Mouse (Mus musculus) urinary bladder, postnatal 14 days (tissue): ENCODE results near the gene Sgk2.
A peak's percentile ranks its signal among the peaks of the same experiment; 100 is the strongest.
"Not testable (repeated sequence)": the region's sequence is repeated elsewhere in the genome, so short reads cannot be mapped to it uniquely, and the experiment has no call there.

ENCODE experiments used
- DNase-seq: peaks from one replicate; pipeline ENCODE4 v3.0.0; 2021; ENCODE audit warnings: low spot score

Gene Sgk2

DNA sequence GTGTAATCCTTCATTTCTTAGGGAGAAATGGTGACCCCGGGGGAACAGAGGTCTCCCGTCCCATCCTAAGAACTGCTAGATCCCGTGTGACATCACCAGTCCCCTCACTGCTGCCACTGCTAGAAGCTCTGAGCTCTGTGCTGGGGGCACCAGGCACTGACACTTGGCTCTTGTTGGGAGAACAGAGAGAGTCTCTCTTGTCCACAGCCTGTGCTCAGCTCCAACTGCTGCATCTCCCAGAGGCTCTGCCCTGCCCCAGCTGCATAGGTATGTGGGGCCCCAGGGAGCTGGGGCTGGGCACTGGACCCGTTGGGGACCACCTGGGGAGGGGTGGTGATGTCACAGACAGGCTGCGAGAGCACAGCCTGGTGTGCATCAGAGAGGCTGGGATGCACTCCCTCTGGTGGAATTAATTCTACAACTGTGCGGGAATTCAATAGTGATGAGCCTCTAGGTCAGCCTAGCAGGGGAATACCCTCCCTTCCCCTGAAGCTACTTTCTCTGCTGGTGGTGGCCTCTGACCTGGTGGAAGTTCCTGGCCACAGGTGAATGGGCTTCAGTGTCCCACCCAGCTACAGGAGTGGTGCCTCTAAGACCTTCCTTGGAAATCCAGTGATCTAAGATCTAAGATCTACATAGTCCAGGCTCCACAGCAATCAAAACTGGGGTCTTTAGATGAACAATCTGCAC, 4.4 kb downstream of the Sgk2 start:
- no peak for DNase-seq

DNA sequence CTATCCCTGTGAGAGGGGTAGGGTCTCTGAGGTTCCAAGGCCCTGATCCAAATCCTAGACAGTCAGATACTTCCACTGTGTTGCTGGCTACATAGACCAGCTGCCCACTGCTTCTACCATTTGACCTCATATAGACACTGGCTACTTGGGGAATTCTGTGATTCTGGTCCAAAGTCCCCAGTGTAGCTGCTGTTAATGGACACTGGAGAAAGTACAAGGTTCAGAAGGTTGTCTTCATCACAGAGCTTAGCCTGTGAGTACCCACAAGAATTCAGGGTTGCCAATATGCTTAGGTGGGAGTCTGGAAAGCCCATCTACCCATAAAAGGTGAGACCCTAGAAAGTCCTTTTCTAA, 4.9 kb downstream of the Sgk2 start:
- DNase-seq: no peak

DNA sequence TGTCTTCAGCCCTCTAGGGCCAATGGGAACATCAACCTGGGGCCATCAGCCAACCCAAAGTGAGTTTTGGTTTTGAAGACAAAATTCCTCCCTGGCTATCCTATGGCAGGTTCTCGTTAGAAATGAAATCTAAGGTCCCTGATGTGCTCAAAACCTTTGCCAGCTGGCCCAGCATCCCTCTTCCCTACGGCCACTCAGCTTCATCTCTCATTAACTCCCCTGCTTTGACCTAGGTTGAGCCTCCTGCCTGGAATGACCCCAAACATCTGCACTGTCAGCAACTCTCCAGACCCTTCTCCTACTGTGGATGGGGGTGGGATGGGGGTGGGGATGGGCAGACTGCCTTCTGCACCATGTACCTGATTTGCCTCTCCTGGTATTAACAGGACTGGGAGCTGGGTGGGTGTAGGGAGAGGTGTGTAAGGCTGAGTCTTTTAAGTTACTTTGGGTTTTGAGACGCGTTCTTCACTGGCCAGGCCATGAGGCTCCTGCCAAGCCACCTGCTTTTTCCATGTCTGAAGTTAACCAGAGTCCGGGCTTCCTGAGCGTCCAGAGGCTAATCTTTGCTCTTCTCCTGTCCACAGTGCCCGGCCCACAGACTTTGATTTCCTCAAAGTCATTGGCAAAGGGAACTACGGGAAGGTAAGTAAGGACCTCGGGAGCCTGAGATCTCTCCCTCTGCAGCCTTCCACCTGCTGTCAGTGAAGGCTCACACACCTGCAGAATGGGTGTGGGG, 6.9 kb downstream of the Sgk2 start:
- no peak for DNase-seq

DNA sequence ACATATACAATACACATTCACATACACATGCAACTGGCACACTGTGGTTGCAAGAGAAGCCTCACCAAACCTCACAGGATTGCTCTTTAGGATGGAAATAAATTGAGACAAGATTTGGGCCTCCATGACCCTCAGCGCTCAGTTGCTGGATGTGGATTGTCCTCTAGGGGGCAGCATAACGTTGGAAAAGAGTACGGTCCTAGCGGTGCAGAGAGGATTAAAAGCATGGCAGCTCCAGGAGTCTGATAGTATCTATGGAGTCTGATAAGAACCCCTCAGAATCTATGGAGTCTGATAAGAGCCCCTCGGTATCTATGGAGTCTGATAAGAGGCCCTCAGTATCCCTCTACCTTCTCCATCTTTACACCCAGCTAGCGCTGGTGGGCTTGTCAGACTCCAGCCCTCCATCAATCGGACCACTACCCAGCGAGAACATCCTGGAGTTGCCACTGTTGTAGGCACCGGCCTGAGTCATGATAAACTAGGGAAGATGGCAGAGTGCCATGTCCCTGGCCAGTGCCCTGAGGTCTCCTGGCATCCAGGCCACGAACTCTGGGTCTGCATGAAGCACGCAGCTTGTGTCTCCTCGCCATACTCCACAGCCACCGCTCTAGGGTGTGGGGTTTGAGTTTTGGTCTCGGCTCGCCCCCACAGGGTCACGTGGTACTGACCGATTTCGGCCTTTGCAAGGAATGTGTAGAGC, 11.5 kb downstream of the Sgk2 start:
- DNase-seq: peak; percentile 69

DNA sequence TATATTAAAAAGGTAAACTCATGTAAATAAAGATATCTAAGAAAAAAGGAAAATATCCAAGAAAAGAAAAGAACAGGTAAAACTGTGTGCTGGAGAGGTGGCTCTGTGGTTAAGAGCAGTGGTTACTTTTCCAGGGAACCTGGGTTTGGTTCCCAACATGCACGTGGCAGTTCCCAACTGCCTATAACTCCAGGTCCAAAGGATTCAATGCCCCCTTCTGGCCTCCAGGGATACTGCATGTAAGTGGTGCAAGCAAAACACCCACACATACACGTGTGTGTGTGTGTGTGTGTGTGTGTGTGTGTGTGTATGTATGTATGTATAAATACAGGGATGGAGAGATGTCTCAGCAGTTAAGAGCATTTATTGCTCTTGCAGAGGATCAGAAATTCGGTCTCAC, 12.6 kb downstream of the Sgk2 start:
- DNase-seq: peak; percentile 48

DNA sequence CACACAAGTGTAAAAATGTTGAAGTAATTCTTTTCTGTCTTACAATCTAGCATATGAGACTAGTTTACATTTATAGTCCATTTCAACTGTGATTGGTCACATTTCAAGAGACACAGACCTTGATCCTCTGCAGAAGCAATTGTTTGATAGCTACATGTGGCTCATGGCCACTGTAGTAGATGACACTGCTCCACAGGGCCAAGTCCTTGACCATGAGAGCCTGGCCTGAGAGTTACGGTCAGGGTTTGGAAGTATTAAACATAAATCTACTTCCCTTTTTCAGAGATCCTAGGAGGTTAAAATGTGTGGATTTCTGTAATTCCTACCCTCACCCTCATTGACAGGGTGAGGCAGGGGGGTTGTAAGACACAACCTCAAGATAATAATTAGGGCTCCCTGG, 13.9 kb downstream of the Sgk2 start:
- no peak for DNase-seq

DNA sequence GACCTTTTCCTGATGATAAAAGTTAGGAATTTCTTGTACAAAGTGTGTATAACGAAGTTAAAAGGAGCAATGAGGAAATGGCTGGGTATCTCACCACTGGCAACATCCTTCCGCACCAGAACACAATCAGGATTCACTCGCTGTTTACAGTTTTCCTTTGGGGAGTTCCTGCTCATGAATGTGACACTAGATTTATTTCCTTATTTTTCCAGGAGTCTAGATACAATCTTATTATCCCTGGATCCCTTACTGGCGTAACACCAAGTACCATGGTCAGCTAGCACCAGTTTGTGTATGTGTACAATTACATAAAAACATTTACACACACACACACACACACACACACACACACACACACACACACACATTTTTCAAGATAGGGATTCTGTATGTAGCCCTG, 20.2 kb downstream of the Sgk2 start:
- DNase-seq: no peak

DNA sequence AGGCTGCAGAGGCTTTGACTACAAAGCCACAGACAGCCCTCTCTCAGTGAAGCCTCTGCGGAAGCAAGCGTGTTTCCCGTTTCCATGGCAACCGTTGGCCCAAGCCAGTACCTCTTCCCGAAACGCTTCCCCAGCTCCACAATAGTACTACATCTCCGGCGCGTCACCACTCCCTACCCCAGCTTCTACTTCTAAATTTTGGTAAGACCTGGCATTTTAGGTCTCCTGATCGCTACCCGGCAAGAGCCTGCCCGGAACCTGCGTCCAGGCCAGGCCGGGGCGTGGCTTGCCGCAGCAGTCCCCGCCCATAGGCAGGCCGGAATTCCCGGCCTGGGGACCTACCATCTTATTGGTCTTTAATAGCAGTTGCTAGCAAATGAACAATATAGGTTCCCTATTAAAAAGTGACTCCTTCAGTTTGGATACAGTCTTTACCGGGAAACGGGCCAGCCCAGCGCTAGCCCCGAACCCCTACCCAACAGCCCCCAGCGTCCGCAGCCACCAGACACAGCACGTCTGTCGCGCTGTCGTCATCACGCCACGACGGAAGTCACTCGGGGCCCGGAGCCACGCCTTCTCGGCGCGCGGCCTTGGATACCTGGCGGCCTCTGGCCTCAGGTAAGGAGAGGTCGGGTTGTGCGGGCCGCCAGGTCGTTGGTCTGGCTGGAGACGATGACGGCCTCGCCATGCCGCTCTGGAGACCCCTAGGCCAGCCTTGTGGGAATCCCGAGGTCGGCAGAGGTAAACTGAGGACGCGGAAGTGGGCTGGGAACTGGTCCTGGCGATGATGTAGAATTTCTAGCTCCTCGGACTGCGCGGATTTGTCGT, 30.0 kb downstream of the Sgk2 start, which contains the start of gene Ift52:
TSS of gene Ift52 (plus strand) at position 439 of the 828 bp plus-strand sequence.
- DNase-seq: peak; percentile 93

DNA sequence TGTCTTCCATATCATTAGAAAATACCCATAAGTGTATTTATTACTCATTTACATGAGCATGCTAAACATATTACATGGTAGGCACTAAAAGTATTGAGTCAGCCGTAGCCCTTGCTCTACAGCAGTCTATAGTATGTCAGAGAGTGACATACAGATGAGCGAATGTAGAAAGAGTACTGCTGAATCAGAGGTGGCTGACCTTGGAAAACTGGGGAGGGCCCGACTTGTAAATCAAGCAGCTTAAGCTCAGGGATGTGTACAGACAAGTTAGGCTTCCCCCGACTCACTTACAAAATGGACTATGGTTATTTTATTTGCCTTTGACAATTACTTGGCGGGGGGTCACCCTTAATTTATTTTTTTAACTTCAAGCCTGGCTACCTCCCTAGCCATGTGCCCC, 44.2 kb downstream of the Sgk2 start:
- DNase-seq: no peak

DNA sequence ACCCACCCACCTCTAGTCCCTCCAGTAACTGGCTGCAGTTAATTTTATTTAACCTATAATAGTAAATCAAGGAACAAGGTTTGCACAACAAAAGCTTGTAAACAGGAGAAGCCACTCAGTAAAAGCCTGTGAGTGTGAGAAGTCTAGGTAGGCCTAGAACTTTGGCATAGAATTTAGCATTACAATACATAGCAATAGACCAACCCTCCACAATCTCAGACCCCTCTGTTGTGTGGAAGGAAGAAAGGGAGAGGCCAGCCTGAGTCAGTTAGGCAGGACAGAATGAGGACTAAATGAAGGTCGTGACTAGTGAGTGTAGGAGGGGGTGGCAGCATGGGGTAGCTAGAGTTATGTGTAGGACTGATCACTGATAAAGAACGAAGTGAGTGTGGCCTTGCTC, 44.6 kb downstream of the Sgk2 start:
- no peak for DNase-seq

DNA sequence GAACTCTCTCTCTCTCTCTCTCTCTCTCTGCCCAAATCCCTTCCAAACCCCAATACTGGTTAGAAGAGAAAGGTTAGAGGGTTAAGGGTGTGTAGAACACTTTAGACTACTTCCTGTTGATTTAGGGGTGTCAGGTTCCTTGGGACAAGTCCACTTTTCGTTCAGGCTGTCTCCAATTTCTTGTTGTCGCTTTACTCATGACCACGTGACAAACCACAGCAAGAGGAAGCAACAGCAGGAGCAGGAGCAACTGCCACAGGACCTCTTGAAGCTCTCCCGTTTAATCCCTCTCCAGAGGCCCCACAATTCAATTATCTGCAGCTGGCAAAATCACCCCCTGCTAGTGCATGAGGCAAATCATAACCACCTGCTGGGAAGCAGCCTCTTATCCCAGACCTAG, 45.5 kb downstream of the Sgk2 start:
- no peak for DNase-seq

DNA sequence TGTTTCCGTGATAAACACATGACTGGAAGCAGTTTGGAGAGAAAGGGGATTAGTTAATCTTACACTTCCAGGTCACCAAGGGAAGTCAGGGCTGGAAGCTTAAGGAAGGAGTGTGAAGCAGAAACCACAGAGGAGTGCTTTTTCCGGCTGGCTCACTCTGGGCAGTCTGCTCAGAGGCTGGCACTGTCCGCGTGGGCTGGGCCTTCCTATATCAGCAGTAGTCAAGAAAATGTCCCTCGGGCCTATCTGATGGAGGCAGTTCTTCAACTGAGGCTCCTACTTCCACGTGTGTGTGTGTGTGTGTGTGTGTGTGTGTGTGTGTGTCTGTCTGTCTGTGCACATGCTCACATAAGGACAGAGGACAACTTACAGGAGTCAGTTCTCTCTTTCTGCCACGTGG, 52.8 kb downstream of the Sgk2 start:
- DNase-seq: no peak

DNA sequence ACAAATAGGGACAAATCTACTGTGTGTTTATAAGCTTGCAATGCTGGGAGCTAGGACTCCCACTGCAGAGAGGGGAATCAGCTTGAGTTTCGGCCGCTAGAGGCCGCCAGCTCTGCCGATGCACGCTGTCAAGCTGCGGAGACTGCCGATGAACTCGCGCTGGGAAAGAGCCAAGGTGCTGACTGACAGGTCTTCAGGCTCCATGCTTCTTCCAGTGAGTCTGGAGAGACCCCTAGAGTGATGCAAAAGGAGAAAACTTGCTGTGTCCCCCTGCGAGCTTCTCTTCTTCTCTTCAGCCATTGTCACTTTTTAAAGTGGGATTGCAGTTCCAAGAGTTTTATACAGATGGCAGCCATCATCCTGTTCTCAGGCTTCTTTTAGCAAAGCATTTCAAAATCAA, 61.0 kb downstream of the Sgk2 start:
- DNase-seq: peak; percentile 69

DNA sequence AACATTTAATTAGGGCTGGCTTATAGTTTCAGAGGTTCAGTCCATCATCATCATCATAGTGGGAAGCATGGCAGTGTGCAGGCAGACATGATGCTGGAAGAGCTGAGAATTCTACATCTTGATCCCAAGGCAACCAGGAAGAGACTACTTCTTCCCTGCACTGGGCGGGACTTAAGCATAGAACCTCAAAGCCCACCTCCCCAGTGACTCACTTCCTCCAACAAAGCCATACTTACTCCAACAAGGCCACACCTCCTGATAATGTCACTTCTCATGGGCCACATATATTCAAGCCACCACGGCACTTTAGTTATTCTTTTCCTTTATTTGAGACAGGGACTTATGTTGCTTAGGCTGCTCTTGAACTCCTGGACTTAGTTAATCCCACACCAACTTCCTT, 62.0 kb downstream of the Sgk2 start:
- DNase-seq: no peak

DNA sequence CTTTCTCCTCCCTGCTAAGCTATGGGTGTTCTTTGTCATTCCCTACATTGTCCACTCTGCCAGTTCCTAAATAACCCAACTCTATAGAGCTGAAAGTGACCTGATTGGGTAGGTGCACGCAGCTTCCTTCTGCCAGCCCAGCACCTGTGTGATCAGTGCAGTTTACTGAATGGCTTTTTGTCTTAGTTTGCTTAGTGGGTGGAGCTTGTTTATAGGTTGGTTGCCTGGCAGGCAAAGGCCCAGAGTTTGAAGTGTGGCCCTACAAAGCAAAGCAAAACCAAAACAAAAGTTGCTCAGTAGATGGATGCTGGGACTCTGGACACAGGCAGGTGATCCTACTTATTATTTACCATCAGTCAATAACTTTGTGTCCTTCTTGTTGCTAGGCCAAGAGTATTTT, 64.6 kb downstream of the Sgk2 start:
- no peak for DNase-seq

DNA sequence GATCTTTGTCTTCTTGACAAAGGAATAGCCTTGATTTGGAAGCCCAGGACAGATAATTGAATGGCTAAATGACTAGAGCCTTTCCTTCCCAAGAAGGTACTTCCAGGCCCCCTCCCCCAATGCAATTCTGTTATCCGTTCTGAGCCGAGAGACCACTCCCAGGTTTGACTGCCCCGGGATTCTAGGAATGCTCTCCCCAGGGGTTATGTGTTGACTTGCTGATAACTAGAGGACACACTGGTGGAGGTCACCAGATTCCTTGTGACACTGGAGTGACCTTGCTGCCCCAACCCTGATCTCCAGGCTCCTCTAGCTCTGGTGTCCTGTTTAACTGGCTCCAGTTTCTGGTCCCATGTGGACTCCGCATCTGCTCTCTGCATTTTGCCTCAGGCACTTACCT, 65.0 kb downstream of the Sgk2 start:
- no peak for DNase-seq

DNA sequence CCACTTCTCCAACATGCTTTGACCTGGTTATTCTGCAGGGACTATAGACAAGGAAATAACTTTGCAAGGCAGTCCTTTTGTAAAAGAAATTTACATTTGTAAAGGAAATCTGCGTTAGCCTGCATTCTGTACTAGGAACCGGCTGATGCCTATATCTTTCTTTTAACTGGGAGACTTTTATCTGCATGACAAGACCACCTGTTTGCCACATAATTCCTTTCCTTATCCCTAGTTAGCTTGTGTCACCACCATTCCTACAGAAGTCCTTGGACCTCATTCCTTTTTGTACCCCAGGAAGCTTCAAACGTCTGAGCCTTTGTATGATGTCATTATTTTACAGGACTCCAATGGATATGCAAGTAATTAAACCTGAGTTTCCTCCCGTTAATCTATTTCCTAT, 65.7 kb downstream of the Sgk2 start:
- no peak for DNase-seq

DNA sequence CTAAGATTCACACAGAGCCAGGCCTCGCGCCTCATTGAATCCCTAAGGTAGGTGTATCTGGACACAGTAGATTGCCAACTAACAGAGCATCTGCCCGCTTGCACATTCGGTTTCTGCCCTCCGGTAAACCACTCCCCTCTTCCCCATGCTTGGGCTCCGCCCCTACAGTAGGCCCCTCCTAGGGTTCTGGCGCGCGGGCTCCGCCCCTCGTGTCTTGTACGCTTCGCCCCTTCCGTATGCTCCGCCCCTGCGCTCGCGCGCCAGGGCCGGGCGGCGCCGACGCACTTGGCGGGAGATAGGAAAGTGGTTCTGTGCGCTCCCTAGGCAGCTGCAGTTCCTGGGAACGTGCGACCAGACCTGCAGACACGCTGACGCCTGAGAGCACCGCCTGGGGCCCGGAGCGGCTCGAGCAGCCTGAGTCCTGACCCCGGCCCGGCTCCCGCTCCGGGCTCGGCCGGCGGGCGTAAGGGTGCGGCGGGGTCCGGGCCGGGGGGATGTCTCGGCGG, 67.3 kb downstream of the Sgk2 start, which contains the start of gene Mybl2:
TSS of gene Mybl2 (plus strand) at position 353 of the 506 bp plus-strand sequence.
- peak; percentile 94 for DNase-seq

DNA sequence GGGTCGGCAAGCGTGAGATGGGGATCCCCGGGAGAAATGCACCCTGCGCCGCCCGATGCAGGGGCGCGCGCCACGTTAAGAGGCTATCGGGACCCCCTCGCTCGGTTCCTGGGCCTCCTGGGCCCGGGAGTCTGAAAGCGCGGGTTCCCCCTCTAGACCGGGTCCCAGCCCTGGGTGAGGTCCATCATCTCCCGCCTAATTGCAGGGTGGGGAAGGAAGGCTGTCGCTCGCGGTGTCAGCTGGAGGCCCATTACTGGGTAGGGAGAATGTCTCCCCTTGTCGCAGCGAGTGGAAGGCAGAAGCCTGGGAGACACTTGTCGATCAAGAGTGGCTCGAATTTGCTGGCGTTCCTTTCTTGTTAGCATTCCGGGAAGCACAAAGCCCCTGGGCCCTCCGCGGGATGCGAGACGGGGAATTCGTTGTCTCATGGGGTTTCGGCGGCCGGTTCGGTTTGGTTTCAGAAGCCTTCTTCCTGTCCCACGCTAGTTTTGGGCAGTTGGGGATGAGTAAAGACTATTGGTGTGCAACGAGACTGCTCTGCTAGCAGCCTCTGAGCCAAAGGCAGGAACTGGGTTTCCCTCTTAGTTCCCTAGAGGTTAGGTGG, 67.9 kb downstream of the Sgk2 start:
- DNase-seq: no peak

DNA sequence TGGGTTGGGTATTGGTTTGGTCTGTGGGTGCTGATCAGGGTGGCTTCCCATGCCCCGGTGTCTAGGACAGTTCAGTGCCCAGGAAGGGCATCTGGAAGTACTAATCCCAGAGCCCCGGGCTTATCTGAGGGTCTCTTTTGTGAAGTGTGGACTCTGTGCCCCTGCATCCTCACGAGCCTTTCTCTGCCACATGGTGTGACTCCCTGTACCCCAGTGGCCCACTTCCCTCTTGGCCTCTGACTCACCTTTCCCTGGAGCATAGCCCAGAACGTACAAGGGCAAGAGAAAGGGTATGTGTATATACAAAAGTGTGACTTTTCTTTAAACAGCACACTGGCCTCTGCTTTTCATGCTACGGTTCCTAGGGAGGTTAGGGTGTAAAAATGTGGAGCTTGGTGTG, 68.6 kb downstream of the Sgk2 start:
- DNase-seq: no peak

DNA sequence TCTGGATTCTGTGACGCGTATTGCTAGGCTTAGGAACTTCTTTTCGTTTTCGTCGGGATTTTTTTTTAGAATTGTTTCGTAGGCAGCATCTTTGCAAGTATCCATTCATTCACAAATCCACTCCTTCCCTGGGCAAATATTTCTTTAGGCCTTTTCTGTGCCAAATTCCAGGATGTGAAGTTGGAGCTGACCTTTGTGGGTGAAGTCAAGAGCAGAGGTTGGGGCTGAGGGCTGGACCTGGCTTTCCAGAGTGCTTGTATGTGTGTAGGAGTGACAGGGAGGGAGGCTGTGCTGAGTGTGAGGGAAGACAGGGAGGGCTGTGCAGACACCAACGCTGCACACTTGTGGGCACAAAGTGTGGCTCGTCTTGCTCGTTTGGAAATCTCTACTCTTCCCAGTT, 69.5 kb downstream of the Sgk2 start:
- DNase-seq: no peak

DNA sequence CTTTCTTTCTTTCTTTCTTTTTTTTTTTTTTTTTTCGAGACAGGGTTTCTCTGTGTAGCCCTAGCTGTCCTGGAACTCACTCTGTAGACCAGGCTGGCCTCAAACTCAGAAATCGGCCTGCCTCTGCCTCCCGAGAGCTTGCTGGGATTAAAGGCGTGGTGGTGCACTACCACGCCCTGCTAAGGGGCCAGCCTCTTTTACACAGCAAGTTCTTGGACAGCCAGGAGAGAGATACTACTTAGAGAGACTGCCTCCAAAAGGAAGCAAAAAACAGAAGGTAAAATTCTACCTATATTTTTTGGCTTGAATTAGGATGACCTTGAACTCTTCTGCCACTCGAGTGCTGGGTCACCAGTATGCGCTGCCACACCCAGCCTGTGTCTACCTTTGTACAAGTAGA, 71.9 kb downstream of the Sgk2 start:
- not testable (repeated sequence) for DNase-seq
